Mouse (Mus musculus) small intestine, adult 2 months (tissue): Measurements from ENCODE around the gene Atp6ap2. TPM values are rescaled to one million over a fixed set of nuclear protein-coding genes. Genes with fewer than 3 reads are reported as not detected.

Source experiments
- H3K27ac ChIP-seq: fragments of 200-500 bp; 2 replicates; pipeline ENCODE4 v1.5.1; 2012; ENCODE audit warnings: low read depth, low read length, control low read depth, inconsistent platforms; ENCODE audit not compliant: insufficient read depth
- H3K27me3 ChIP-seq: fragments of 200-500 bp; 2 replicates; pipeline ENCODE4 v1.6.1; 2012; ENCODE audit warnings: mild to moderate bottlenecking, moderate library complexity, low read length, inconsistent platforms; ENCODE audit not compliant: control insufficient read depth, insufficient read depth
- H3K36me3 ChIP-seq: fragments of 200-500 bp; 2 replicates; pipeline ENCODE4 v1.6.1; 2012; ENCODE audit warnings: mild to moderate bottlenecking, low read length, control low read depth, inconsistent platforms; ENCODE audit not compliant: control insufficient read depth, insufficient read depth
- H3K4me1 ChIP-seq: fragments of 200-500 bp; 2 replicates; pipeline ENCODE4 v1.6.1; 2012; ENCODE audit warnings: low read length, inconsistent platforms, mixed read lengths; ENCODE audit not compliant: control insufficient read depth, insufficient read depth, insufficient read length
- H3K4me3 ChIP-seq: fragments of 200-500 bp; 2 replicates; pipeline ENCODE4 v1.5.1; 2012; ENCODE audit warnings: low read depth, mild to moderate bottlenecking, control low read depth, inconsistent platforms, low read length, moderate library complexity
- CTCF ChIP-seq: fragments of 200-500 bp; IDR thresholded peaks from 2 replicates; pipeline ENCODE4 v1.5.1; 2012; ENCODE audit warnings: low read depth, mild to moderate bottlenecking, control low read depth, inconsistent platforms, low read length, moderate library complexity, mixed read lengths; ENCODE audit not compliant: insufficient replicate concordance, insufficient read length; ENCODE audit errors: extremely low read depth
- POLR2A ChIP-seq: fragments of 200-500 bp; IDR thresholded peaks from 2 replicates; pipeline ENCODE4 v1.6.1; 2012; ENCODE audit warnings: low read depth, mild to moderate bottlenecking, control low read depth, inconsistent platforms, low read length, moderate library complexity
- WGBS: fragments of 180-500 bp; shearing (Covaris S2); methylation state at CpG from one replicate; pipeline ENCODE4 v1.1.7; 2018; 5-methylcytosine and 5-hydroxymethylcytosine counted together
- polyA plus RNA-seq: library from polyadenylated mRNA; depleted of rRNA; stranded (reverse); fragments of >200 nt; gene quantifications from 2 replicates; pipeline ENCODE4 v1.2.3, GENCODE M21; 2012; rRNA removed

The Atp6ap2 gene
- polyA plus RNA-seq, 1 experiment, result 6.7 TPM

GRCm38 (mm10) chrX:12644976-12645375 is 57.4 kb downstream of the Atp6ap2 start:
- WGBS, result 21% methylated on average over 2 of the region's 2 CpGs
- Histone ChIP-seq H3K4me3 (no peak overlapping the region), H3K4me1 (no peaks in the 10 kb centered on the region), H3K36me3 (no peaks in the 10 kb centered on the region), H3K27me3 (no peaks in the 10 kb centered on the region), H3K27ac (no peak overlapping the region)
- TF ChIP-seq CTCF (no peak), POLR2A (no peak)

- 53% methylated on average over 12 of the region's 12 CpGs for WGBS
- no peaks in the 10 kb centered on the region for H3K36me3 ChIP-seq
- no peak overlapping the region for H3K4me3 ChIP-seq
- H3K4me1 ChIP-seq, result no peaks in the 10 kb centered on the region
- H3K27ac ChIP-seq, result no peak overlapping the region
- TF ChIP-seq CTCF, result 0 out of 2 replicates have a peak, but pooled peaks have one; percentile 8
- TF ChIP-seq POLR2A, result no peak
- no peaks in the 10 kb centered on the region for H3K27me3 ChIP-seq
Observed at GRCm38 (mm10) chrX:12645531-12646304, 58.1 kb downstream of the Atp6ap2 start.

GRCm38 (mm10) chrX:12651906-12652305 is 64.3 kb downstream of the Atp6ap2 start:
- TF ChIP-seq POLR2A (no peak), CTCF (no peak)
- Histone ChIP-seq H3K27me3 (no peaks in the 10 kb centered on the region), H3K4me1 (no peaks in the 10 kb centered on the region), H3K4me3 (no peak overlapping the region), H3K27ac (no peak overlapping the region), H3K36me3 (peaks cover 16% of the 10 kb centered on the region)
- 93% methylated on average over 16 of the region's 16 CpGs for WGBS

- no peak overlapping the region for H3K4me3 ChIP-seq
- no peaks in the 10 kb centered on the region for H3K4me1 ChIP-seq
- 84% methylated on average over 2 of the region's 2 CpGs for WGBS
- no peak overlapping the region for H3K27ac ChIP-seq
- H3K36me3 ChIP-seq, result peaks cover 29% of the 10 kb centered on the region
- H3K27me3 ChIP-seq, result no peaks in the 10 kb centered on the region
- no peak for TF ChIP-seq CTCF
Observed at GRCm38 (mm10) chrX:12653879-12654278, 66.3 kb downstream of the Atp6ap2 start.

Other genes starting within 250 kb of the Atp6ap2 start
- gene 1810030O07Rik, start 85.9 kb downstream of the Atp6ap2 start, polyA plus RNA-seq, result 3.1 and 6.6 TPM in 2 replicates
- 6.5 and 9.4 TPM in 2 replicates for gene Med14, start 174.3 kb downstream of the Atp6ap2 start, polyA plus RNA-seq